Mouse (Mus musculus) layer of hippocampus, adult 11-12 months (tissue): Measurements from ENCODE around the gene Jph2.
"Not testable (repeated sequence)": the region's sequence is repeated elsewhere in the genome, so short reads cannot be mapped to it uniquely, and the experiment has no call there.

Experiments
- DNase-seq: peaks from one replicate; pipeline ENCODE4 v3.0.0; 2022; ENCODE audit warnings: low spot score

The Jph2 gene

GRCm38 (mm10) chr2:163411344-163411743 lies 13.6 kb upstream of the Jph2 start:
- not testable (repeated sequence) for DNase-seq

DNA sequence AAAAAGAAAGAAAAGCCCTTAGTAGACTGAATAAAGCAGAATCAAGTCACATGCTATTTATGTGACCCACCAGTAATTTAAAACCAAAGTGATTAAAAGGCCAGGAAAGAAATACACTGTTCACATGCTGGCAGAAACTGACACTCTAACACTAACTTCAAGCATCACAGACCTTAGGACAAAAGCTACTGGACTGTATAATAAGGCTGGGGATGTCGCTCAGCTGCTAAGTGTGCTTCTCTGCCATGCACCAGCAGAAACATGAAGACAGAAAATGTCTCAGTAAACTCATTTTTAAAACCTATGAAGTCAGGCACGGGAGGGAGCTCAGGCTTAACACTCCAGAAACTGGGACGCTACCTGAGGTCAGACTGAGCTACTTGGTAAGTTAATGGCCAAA lies 12.4 kb upstream of the Jph2 start:
- DNase-seq = no peak

DNA sequence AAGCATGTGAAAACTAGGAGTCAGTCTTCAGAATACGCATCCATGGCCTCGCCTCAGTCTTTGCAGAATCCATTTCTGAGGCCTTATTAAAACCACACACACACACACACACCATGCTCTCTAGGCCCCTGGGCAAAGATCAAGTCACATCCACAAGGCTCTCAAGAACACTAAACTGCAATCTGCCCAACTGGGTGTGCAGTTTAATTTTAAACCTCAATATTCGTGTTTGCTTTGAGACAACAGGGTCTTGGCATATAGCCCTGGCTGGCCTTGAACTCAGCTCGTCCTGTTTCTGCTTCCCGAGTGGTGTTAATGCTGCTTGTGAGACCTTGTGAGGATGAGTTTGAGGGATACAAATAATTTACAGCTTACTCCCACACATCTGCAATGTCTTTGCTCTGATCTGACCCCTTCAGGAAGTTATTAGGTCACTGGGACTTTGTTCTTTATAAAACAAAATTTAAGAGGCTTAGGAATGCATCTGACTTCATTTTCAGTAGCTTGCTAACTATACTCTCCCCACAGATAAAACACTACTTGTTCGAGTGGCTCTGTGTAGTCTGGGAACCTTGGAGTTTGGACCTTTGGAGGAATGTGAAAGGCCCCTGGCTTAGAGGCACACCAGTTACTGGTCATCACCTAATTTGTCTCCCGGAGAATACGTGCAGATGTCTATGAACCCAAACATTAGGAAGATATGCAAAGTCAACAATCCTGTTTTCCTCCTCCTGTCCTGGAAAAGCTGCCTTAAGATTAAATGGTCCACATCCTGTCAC lies 6.4 kb upstream of the Jph2 start:
- DNase-seq = no peak

GRCm38 (mm10) chr2:163401221-163401620 lies 3.4 kb upstream of the Jph2 start:
- peak; percentile 91 for DNase-seq

GRCm38 (mm10) chr2:163399222-163399621 lies 1.4 kb upstream of the Jph2 start:
- DNase-seq = no peak

DNA sequence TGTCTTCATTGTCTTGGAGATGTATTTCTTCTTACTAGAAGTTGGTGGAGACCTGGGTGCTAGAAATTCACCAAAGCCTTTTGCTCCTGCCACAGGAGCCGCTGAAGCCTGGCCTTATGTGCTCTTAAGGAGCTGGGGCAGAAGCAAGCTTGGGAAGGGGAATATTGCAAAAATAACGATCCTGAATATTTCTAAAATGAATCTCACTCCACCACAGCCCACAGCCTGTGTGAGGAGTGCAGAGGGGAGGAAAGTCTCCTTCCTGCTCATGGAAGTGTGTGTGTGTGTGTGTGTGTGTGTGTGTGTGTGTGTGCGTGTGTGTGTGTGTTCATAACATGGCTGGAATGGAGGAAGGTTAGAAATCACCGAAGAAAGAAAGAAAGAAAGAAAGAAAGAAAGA lies 977 bp upstream of the Jph2 start:
- DNase-seq = no peak

- no peak for DNase-seq
Measured at GRCm38 (mm10) chr2:163397071-163397470, 722 bp downstream of the Jph2 start.

GRCm38 (mm10) chr2:163394977-163395376 lies 2.8 kb downstream of the Jph2 start:
- no peak for DNase-seq

DNA sequence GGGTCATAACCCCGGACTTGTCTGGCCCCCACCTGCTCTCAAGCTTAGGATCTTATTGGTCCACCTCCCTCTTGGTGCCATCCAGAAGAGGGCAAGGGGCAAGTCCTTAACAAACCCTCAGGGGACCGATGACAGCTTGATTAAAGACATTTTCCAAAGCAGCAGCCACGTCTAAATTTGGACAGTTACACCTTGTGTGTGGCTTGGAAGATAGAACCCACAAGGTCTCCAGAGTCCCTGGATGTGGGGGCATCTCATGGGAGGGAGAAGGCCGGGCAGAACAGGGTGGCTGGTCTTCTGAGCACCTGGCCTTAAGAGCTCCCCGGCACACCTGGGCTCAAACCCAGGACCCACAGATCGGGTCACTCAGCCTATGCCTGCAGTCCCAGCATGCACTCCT lies 3.8 kb downstream of the Jph2 start:
- no peak for DNase-seq

GRCm38 (mm10) chr2:163393241-163393640 lies 4.6 kb downstream of the Jph2 start:
- no peak for DNase-seq

DNA sequence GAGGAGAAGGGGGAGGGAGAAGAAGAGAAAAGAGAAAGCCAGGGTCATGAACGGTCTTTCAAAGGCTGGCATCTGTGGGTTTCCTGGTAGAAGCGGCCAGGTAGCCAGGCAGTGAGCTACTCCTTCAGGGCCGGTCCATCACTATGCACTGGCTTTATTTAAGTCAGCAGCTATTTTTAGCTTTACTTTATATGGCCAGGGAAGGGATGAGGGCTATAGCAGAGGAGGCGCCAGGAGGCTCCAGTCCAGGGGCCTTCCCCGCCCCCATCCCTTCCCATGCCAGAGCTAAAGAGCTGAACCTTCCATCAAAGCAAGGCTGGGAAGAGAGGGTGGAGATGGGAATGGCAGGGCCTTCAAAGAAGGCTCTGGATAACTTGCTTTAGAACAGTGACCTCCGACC lies 5.4 kb downstream of the Jph2 start:
- no peak for DNase-seq

DNA sequence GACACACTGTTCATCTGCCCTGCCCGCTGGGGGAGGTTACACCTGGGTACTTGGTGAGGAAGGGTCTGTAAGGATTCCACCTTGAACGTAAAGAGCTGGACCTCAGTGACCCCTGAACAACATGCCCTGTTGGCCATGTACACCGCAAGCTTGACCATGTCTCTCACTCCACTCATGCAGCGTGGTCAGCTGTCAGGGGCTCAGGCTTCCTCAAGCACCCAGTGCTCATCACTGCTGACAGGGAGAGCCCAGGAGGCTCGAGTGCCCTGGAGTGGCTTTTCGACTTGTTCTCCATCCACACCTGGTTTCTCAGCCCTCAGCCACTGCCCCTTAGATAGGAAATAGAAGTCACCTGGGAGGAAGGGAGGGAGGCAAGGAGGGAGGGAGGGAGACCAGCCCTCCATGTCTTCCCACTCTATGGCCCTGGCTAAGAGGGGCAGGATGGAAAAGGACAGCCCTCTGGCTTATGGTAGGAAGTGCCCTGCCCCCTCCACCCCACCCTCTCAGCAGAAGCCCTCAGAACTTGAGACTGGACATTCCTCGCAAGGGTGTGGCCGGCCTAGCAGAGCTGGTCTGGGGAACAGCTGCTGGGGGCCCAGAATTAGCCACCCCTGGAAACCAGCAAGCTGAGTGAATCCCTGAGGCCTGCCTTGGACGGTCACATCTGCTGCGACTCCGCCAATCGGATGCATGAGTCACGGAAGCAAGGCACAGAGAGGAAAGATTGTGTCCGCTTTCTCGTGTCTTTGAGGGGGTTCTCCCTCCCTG lies 11.2 kb downstream of the Jph2 start:
- no peak for DNase-seq

DNA sequence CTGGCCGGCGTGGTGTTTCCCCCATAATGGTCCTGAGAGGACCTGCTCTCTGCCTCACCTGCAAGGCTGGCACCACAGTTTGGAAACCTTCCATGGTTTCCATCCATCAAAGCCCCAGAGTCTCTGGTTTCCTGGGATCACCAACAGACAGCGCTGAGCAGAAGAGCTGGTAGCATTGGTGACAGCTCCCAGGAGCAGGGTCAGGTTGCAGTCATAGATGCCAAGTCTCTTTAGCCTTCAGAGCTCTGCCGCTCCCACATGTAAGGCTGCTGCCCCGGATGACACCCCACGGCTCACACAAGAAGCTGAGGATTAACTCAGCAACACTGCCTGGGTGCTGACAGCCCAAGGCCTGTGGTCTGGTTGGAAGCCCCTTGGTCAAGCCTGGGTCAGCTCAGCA lies 12.7 kb downstream of the Jph2 start:
- no peak for DNase-seq

GRCm38 (mm10) chr2:163381246-163381645 lies 16.5 kb downstream of the Jph2 start:
- no peak for DNase-seq

DNA sequence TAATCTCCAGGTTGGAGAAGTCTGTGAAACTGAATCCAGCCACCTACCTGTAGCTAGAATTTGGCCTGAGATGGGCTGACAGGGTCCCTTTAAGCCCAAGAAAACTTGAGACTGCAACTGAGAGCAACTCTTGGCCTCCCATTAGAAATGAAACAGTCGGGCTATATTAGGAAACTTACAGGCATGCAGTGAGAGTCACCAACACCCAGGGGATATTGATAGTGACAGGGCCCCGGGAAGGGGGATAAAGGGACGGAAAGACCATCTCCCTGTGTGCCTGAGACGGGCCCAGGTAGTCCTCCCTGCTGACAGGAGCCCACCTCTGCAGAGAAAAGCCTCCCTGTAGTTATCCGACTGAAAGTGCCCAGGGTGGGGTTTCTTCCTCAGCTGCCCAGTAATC lies 18.4 kb downstream of the Jph2 start:
- no peak for DNase-seq

- DNase-seq = no peak
Measured at GRCm38 (mm10) chr2:163376082-163376481, 21.7 kb downstream of the Jph2 start.

DNA sequence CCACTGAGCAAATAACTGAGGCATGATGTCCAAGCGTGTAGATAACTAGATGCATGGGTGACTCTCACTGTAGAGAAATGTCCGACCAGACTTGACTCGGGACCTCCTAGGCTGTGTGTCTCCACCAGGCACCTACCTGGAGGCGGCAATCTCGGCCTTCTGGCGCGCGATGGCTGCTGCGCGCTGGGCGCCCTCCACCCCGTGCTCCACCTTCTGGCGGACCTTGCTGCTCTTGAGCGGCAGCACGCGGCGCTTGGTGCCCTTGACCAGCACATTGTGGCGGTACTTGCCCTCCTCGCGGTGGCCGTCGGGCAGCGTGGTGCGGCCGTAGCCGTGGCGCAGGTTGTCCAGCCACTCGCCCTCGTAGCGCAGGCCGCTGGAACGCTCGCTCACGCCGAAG lies 22.3 kb downstream of the Jph2 start:
- DNase-seq = no peak

DNA sequence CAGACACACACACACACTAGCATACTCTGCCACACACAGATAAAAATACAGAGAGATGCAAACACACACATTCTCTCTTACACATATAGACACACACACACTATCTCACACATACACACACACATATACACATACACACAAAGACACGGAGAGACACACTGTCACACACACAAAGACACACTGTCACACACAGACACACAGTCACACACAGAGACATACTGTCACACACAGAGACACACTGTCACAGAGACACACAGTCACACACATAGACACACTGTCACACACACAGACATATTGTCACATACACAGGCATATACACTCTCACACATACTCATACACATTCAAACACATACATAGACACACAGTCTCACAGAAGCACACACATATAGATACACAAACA lies 25.2 kb downstream of the Jph2 start:
- no peak for DNase-seq

DNA sequence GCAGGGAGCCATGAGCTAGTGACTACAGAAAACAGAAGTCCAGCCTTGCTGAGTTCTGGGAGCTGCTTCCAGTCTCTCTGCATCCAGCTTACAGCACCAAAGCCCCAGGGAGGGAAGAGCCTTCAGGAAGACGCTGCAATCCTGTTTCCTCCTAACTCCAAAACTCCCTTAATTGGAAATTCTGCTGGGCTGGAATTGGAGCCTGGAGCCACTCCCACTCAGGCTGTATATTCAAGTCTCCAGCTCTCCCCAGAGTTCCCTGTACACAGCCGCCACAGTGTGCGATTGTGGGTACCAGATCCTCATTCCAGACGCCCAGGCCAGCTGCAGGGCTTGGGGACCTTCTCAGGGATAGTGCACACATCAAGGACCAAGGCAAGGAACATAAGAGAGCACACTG lies 27.6 kb downstream of the Jph2 start:
- DNase-seq = no peak

- no peak for DNase-seq
Measured at GRCm38 (mm10) chr2:163364785-163365541, 32.8 kb downstream of the Jph2 start.

- DNase-seq = no peak
Measured at GRCm38 (mm10) chr2:163362940-163363921, 34.6 kb downstream of the Jph2 start.
